Mouse (Mus musculus) limb, embryonic 10.5 days (tissue): ENCODE results near the gene Golga4. TPM values are rescaled to one million over a fixed set of nuclear protein-coding genes. Genes with fewer than 3 reads are reported as not detected.
A peak's percentile ranks its signal among the peaks of the same experiment; 100 is the strongest.

Experiments used
- DNase-seq: peaks from one replicate; pipeline ENCODE4 v3.0.0-alpha.2; 2017; ENCODE audit warnings: low spot score
- H3K27ac ChIP-seq: fragments of 300-500 bp; sonication (generic); 2 replicates; pipeline ENCODE4 v1.5.1; 2016; ENCODE audit warnings: mild to moderate bottlenecking
- H3K27me3 ChIP-seq: fragments of 300-500 bp; sonication (generic); 2 replicates; pipeline ENCODE4 v1.6.1; 2016; ENCODE audit warnings: low read depth, mild to moderate bottlenecking; ENCODE audit not compliant: poor library complexity, severe bottlenecking
- H3K36me3 ChIP-seq: fragments of 300-500 bp; sonication (generic); 2 replicates; pipeline ENCODE4 v1.6.1; 2016; ENCODE audit warnings: mild to moderate bottlenecking, moderate library complexity
- H3K4me1 ChIP-seq: fragments of 300-500 bp; sonication (generic); 2 replicates; pipeline ENCODE4 v1.6.1; 2016
- H3K4me3 ChIP-seq: fragments of 300-500 bp; sonication (generic); 2 replicates; pipeline ENCODE4 v1.5.1; 2016; ENCODE audit warnings: mild to moderate bottlenecking, moderate library complexity
- H3K9me3 ChIP-seq: fragments of 300-500 bp; sonication (generic); replicated peaks from 2 replicates; pipeline ENCODE4 v1.6.1; 2016; ENCODE audit warnings: mild to moderate bottlenecking
- WGBS: fragments of 180-500 bp; shearing (Covaris S2); methylation state at CpG from one replicate; pipeline ENCODE4 v1.1.7; 2016; 5-methylcytosine and 5-hydroxymethylcytosine counted together
- polyA plus RNA-seq: library from polyadenylated mRNA; unstranded; fragments of >200 nt; fragmentation: Nextera tagmentation; extraction: Ambion mirVana; gene quantifications from 2 replicates; pipeline ENCODE4 v1.2.1, GENCODE M21; 2016

The Golga4 gene
- polyA plus RNA-seq, 1 experiment from 2014 or later, result 49.6 TPM

GRCm38 (mm10) chr9:118610060-118610459 is 104.0 kb downstream of the Golga4 start:
- WGBS, result 73% methylated on average over 10 of the region's 10 CpGs
- peaks cover 68% of the 10 kb centered on the region for H3K4me1 ChIP-seq
- no peak for DNase-seq
- H3K9me3 ChIP-seq, result no peaks in the 10 kb centered on the region
- H3K36me3 ChIP-seq, result no peaks in the 10 kb centered on the region
- no peaks in the 10 kb centered on the region for H3K27me3 ChIP-seq
- H3K27ac ChIP-seq, result no peak overlapping the region; the same call in 1 of the 2 replicates
- H3K4me3 ChIP-seq, result no peak overlapping the region

DNA sequence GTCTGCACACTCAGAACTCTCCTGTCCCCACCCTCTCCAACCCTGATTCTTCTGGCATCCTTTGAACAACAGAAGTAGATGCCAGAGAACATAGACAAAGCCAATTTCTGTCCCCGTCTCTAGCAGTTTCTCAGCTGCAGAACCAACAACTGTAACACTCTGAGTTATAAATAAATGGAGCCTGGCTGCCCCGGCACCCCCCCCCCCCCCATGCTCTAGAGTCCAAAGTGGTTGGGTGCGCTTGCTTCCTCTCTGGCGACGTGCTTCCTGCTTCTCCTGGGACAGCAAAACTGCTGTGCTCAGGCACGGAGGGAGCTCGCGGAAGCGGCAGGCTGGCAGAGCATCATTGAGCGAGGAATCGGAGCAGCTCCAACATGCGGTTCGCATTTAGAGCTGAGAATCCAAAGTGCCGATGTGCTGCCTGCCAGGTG is 105.1 kb downstream of the Golga4 start:
- Histone ChIP-seq H3K27ac (no peak overlapping the region), H3K36me3 (no peaks in the 10 kb centered on the region), H3K4me3 (no peak overlapping the region), H3K27me3 (no peaks in the 10 kb centered on the region), H3K9me3 (no peaks in the 10 kb centered on the region), H3K4me1 (peaks cover 68% of the 10 kb centered on the region)
- 58% methylated on average over 14 of the region's 14 CpGs for WGBS
- no peak for DNase-seq

- Histone ChIP-seq H3K36me3 (no peaks in the 10 kb centered on the region), H3K27ac (no peak overlapping the region), H3K4me1 (peaks cover 69% of the 10 kb centered on the region), H3K9me3 (no peaks in the 10 kb centered on the region), H3K4me3 (no peak overlapping the region), H3K27me3 (no peaks in the 10 kb centered on the region)
- WGBS, result 50% methylated on average over 20 of the region's 20 CpGs
- no peak for DNase-seq
These were observed 106.0 kb downstream of the Golga4 start for GRCm38 (mm10) chr9:118611958-118612581.

DNA sequence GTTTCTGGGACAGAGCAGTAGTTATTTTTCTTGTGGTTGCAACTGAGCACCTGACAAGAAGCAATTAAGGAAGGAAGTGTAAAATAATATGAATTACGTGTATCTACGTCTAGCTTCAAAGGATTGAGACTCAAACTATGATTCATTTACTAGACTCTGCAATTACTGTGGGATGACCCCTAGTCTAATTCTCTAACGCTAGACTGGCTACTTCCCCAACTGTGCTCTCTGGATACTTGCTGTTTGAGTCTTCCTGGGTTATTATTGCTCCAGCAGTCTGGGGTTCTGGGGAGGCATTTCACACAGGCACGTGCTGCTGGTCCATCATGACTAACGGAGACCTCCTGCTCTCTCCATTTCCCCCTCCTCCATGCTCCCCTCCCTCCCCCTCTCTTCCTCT is 111.2 kb downstream of the Golga4 start:
- no peak overlapping the region for H3K27ac ChIP-seq
- no peaks in the 10 kb centered on the region for H3K36me3 ChIP-seq
- no peaks in the 10 kb centered on the region for H3K27me3 ChIP-seq
- WGBS, result 55% methylated on average over 5 of the region's 5 CpGs
- no peak for DNase-seq
- H3K4me1 ChIP-seq, result peaks cover 41% of the 10 kb centered on the region
- H3K9me3 ChIP-seq, result no peaks in the 10 kb centered on the region
- H3K4me3 ChIP-seq, result no peak overlapping the region

DNA sequence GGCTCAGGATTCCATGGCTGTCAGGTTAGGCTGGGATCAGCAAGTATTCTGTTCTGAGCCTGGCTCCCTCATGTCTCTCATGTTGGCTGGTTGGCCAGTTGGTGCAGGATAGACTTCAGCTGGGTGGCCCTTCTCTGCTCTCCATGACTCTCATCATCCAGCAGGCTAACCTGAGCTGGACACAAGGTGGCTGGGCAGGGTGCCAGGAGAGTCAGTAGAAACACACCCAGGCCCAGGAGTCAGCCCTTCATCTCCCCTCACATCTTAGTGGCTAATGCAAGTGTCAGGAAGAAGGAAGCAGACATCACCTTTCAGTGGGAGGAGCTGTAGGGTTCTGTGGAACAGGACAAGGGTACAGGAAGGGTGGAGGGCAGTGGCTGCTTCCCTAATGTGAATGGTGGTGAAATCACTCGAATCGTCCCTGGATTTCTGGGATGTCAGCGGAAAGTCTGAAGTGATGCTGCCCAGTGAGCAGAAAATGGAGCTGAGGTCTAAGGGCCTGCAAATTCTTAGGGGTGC is 112.7 kb downstream of the Golga4 start:
- H3K9me3 ChIP-seq, result no peaks in the 10 kb centered on the region
- peaks cover 32% of the 10 kb centered on the region for H3K4me1 ChIP-seq
- H3K36me3 ChIP-seq, result no peaks in the 10 kb centered on the region
- H3K4me3 ChIP-seq, result no peak overlapping the region
- H3K27me3 ChIP-seq, result no peaks in the 10 kb centered on the region
- WGBS, result 93% methylated on average over 3 of the region's 3 CpGs
- no peak for DNase-seq
- no peak overlapping the region for H3K27ac ChIP-seq

DNA sequence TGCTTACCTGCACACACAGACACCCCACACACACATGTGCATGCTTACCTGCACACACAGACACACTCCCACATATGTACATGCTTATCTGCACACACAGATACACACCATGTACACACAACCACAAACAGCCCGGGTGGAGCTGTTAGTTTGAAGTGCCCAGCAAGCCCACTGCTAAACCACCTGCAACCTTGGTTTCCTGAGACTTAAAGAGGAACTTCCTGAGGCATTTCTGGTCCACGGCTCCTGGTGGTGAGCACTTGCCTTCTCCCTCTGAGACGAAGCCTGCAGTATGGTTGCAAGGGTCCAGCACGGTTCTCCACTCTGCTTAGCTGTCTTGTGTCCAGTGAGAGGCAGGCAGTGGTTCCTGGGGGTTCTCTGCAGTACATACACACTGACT is 114.7 kb downstream of the Golga4 start:
- 0 out of 2 replicates have a peak overlapping the region, but pooled peaks have one; percentile 50 for H3K27ac ChIP-seq
- WGBS, result 77% methylated on average over 4 of the region's 4 CpGs

GRCm38 (mm10) chr9:118621691-118622090 is 115.6 kb downstream of the Golga4 start:
- H3K4me3 ChIP-seq, result no peak overlapping the region
- no peaks in the 10 kb centered on the region for H3K9me3 ChIP-seq
- H3K27ac ChIP-seq, result 0 out of 2 replicates have a peak overlapping the region, but pooled peaks have one; percentile 28
- no peaks in the 10 kb centered on the region; the same call in 1 of the 2 replicates for H3K36me3 ChIP-seq
- H3K4me1 ChIP-seq, result peaks cover 44% of the 10 kb centered on the region
- WGBS, result 96% methylated on average over 6 of the region's 6 CpGs
- H3K27me3 ChIP-seq, result no peaks in the 10 kb centered on the region
- no peak for DNase-seq

More for the DNA sequence above, 114.7 kb downstream of the Golga4 start:
- Histone ChIP-seq H3K27me3 (no peaks in the 10 kb centered on the region), H3K36me3 (no peaks in the 10 kb centered on the region), H3K9me3 (no peaks in the 10 kb centered on the region), H3K4me1 (peaks cover 47% of the 10 kb centered on the region), H3K4me3 (no peak overlapping the region)
- DNase-seq, result no peak

- Histone ChIP-seq H3K27ac (no peak overlapping the region), H3K4me3 (no peak overlapping the region), H3K36me3 (peaks cover 6% of the 10 kb centered on the region), H3K27me3 (no peaks in the 10 kb centered on the region), H3K9me3 (no peaks in the 10 kb centered on the region), H3K4me1 (peaks cover 36% of the 10 kb centered on the region)
- DNase-seq, result no peak
- WGBS, result 91% methylated on average over 18 of the region's 18 CpGs
These were observed 116.5 kb downstream of the Golga4 start for GRCm38 (mm10) chr9:118622376-118623166.

- H3K4me1 ChIP-seq, result peaks cover 36% of the 10 kb centered on the region
- H3K4me3 ChIP-seq, result no peak overlapping the region
- DNase-seq, result no peak
- WGBS, result 60% methylated on average over 9 of the region's 9 CpGs
- H3K27me3 ChIP-seq, result no peaks in the 10 kb centered on the region
- H3K27ac ChIP-seq, result no peak overlapping the region
- no peaks in the 10 kb centered on the region for H3K9me3 ChIP-seq
- peaks cover 15% of the 10 kb centered on the region for H3K36me3 ChIP-seq
These were observed 117.4 kb downstream of the Golga4 start for GRCm38 (mm10) chr9:118623483-118623882.

- 26% methylated on average over 7 of the region's 7 CpGs for WGBS
- no peak for DNase-seq
- H3K4me3 ChIP-seq, result no peak overlapping the region
- peak overlapping the region; percentile 53; the same call in 1 of the 2 replicates for H3K27ac ChIP-seq
- H3K4me1 ChIP-seq, result peaks cover 31% of the 10 kb centered on the region
- no peaks in the 10 kb centered on the region for H3K9me3 ChIP-seq
- no peaks in the 10 kb centered on the region for H3K27me3 ChIP-seq
- peaks cover 22% of the 10 kb centered on the region for H3K36me3 ChIP-seq
These were observed 118.1 kb downstream of the Golga4 start for GRCm38 (mm10) chr9:118624146-118624545.

DNA sequence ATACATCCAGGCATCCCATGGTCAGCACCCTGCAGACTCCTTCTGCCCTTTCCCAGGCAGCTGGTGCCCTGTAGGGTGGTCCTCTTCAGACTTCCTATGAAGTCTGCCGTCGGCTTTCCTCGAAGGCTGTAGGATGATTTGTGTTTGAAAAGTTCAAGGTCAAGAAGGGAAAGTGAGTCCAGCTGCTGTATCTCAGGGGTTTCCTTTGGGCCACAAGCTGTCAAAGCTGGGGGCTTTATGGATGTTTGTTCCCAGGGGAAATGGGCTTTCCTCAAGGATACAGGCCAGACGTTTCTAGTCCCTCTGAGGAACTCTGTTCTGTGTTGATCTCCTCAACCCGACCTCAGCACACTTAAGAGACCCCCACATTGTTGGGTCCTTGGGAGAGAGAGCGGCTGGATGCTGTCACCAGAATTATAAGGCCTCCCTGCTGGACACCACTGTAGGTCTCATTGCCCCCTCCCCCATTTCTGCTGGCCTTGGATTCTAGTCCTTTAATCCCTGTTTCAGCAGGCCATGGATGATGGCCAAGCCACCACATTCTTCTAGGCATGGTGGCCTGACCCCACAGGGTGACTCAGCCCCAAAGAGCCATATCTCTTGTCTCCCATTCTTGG is 123.8 kb downstream of the Golga4 start:
- H3K27me3 ChIP-seq, result no peaks in the 10 kb centered on the region
- 24% methylated on average over 6 of the region's 6 CpGs for WGBS
- peaks cover 28% of the 10 kb centered on the region for H3K4me1 ChIP-seq
- no peak overlapping the region for H3K4me3 ChIP-seq
- no peaks in the 10 kb centered on the region for H3K9me3 ChIP-seq
- H3K27ac ChIP-seq, result no peak overlapping the region
- DNase-seq, result no peak
- peaks cover 35% of the 10 kb centered on the region for H3K36me3 ChIP-seq
